Mouse (Mus musculus) lung, embryonic 15.5 days (tissue): ENCODE results near the gene Rtl8c. TPM values are rescaled to one million over a fixed set of nuclear protein-coding genes. Genes with fewer than 3 reads are reported as not detected.
"Not testable (repeated sequence)": the region's sequence is repeated elsewhere in the genome, so short reads cannot be mapped to it uniquely, and the experiment has no call there.

Experiments used
- ATAC-seq: fragments of 200-750 bp; cut with Nextera tagmentation; 2 replicates; pipeline ENCODE4 v1.8.0; 2017; ENCODE audit warnings: moderate number of reproducible peaks, borderline replicate concordance; ENCODE audit not compliant: low FRiP score, low TSS enrichment; ENCODE audit errors: extremely low read depth
- H3K27ac ChIP-seq: fragments of 300-500 bp; sonication (generic); 2 replicates; pipeline ENCODE4 v1.5.1; 2015; ENCODE audit warnings: moderate library complexity, mild to moderate bottlenecking, inconsistent platforms
- H3K27me3 ChIP-seq: fragments of 300-500 bp; sonication (generic); 2 replicates; pipeline ENCODE4 v1.6.1; 2015; ENCODE audit warnings: inconsistent platforms
- H3K36me3 ChIP-seq: fragments of 300-500 bp; sonication (generic); 2 replicates; pipeline ENCODE4 v1.6.1; 2015; ENCODE audit warnings: inconsistent platforms
- H3K4me1 ChIP-seq: fragments of 300-500 bp; sonication (generic); 2 replicates; pipeline ENCODE4 v1.6.1; 2015; ENCODE audit warnings: inconsistent platforms
- H3K4me2 ChIP-seq: fragments of 300-500 bp; sonication (generic); 2 replicates; pipeline ENCODE4 v1.6.1; 2015; ENCODE audit warnings: inconsistent platforms, mild to moderate bottlenecking, moderate library complexity
- H3K4me3 ChIP-seq: fragments of 300-500 bp; sonication (generic); 2 replicates; pipeline ENCODE4 v1.5.1; 2015; ENCODE audit warnings: mild to moderate bottlenecking, inconsistent platforms
- H3K9ac ChIP-seq: fragments of 300-500 bp; sonication (generic); 2 replicates; pipeline ENCODE4 v1.6.1; 2015; ENCODE audit warnings: inconsistent platforms
- H3K9me3 ChIP-seq: fragments of 300-500 bp; sonication (generic); 2 replicates; pipeline ENCODE4 v1.6.1; 2016; ENCODE audit warnings: inconsistent platforms
- WGBS: fragments of 180-500 bp; shearing (Covaris S2); methylation state at CpG from one replicate; pipeline ENCODE4 v1.1.7; 2015; 5-methylcytosine and 5-hydroxymethylcytosine counted together
- polyA plus RNA-seq: library from polyadenylated mRNA; unstranded; fragments of >200 nt; fragmentation: Nextera tagmentation; extraction: Ambion mirVana; gene quantifications from 2 replicates; pipeline ENCODE4 v1.2.1, GENCODE M21; 2015

Rtl8c gene
- polyA plus RNA-seq, 1 experiment from 2014 or later: 33.2 TPM

GRCm38 (mm10) chrX:53642980-53643961, 35.4 kb downstream of the Rtl8c start, which contains the start of gene Rtl8a:
Rtl8a (minus strand) TSS chrX:53643682.
- H3K27me3 ChIP-seq, H3K36me3 ChIP-seq, H3K9ac ChIP-seq, H3K9me3 ChIP-seq, H3K4me1 ChIP-seq: not testable (repeated sequence)
- Histone ChIP-seq H3K4me3 (peak within 1 kb of the TSS; percentile 34), H3K27ac (peak within 1 kb of the TSS; percentile 74), H3K4me2 (peak within 1 kb of the TSS; percentile 41)
- ATAC-seq: peak; percentile 94
- 10% methylated on average over 12 of the region's 50 CpGs for WGBS

DNA sequence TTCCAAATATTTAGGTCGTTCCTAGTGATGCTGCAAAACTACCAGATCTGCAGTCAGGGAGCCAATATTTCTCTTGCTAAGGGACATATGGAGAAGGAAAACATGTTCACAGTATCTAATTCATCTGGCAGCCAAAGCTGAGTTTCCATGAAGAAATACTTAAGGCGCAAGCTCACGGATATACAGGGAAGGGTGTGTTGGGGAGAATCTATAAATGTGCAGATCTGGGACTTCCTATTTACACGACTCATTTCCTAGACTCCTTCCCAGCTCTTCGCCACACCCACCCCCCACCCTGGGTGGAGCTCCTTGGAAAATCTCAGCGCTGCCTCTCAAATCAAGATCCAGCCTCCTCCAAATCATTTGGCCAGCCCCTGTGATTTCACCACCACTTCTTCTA, 38.1 kb downstream of the Rtl8c start:
- Histone ChIP-seq H3K27ac (no peak overlapping the region), H3K9me3 (no peaks in the 10 kb centered on the region), H3K36me3 (no peaks in the 10 kb centered on the region), H3K4me2 (no peak overlapping the region), H3K9ac (no peak overlapping the region), H3K4me1 (no peaks in the 10 kb centered on the region), H3K27me3 (no peaks in the 10 kb centered on the region), H3K4me3 (no peak overlapping the region)
- no peak for ATAC-seq
- 67% methylated on average over 6 of the region's 6 CpGs for WGBS

DNA sequence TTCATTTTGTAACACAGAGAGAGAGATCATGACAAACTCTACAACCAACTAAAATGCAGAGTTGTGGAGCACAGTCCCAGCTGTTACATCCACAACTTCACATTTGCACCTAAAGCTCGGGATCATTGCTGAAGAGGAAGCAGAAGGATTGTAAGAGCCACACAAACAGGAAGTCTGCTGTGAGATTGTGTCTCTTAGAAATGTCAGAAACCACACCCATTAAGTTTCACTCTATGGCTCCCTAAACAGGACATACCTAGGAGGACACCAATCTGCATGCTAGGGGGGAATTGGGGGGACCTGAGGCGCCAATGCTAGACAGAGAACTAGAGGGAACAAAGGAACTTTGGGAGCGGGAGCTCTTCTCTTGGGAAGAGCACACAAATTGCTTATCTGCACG, 45.1 kb downstream of the Rtl8c start:
- H3K36me3 ChIP-seq, H3K9ac ChIP-seq, ATAC-seq, H3K9me3 ChIP-seq, H3K27me3 ChIP-seq, H3K4me3 ChIP-seq, H3K4me1 ChIP-seq, H3K4me2 ChIP-seq, H3K27ac ChIP-seq: not testable (repeated sequence)
- 46% methylated on average over 4 of the region's 4 CpGs for WGBS

Other genes starting within 250 kb of the Rtl8c start
- gene Mospd1, start 237.5 kb upstream of the Rtl8c start, polyA plus RNA-seq: 40.7 and 45.3 TPM in 2 replicates
- gene Etd, start 173.1 kb upstream of the Rtl8c start, polyA plus RNA-seq: not detected in 2 replicates
- not detected in 2 replicates for gene Gm14597, start 947 bp downstream of the Rtl8c start, polyA plus RNA-seq
- 89.3 and 93.5 TPM in 2 replicates for gene Rtl8a, start 35.6 kb downstream of the Rtl8c start, polyA plus RNA-seq
- 76.0 and 84.2 TPM in 2 replicates for gene Rtl8b, start 62.4 kb downstream of the Rtl8c start, polyA plus RNA-seq
- 0.10 TPM in 1 of 2 replicates, not detected in the other for gene 4930502E18Rik, start 116.8 kb downstream of the Rtl8c start, polyA plus RNA-seq
- not detected in 2 replicates for gene 1700013H16Rik, start 149.8 kb downstream of the Rtl8c start, polyA plus RNA-seq
- not detected in 2 replicates for gene Zfp36l3, start 168.4 kb downstream of the Rtl8c start, polyA plus RNA-seq
- gene Xlr, start 189.7 kb downstream of the Rtl8c start, polyA plus RNA-seq: 1.5 and 1.7 TPM in 2 replicates